Mouse (Mus musculus) stomach, postnatal 0 days (tissue): ENCODE measurements at regions not wholly inside any gene's neighbourhood (a gene's known extent, or its start where the extent isn't known, plus 50 kb on each side); places are given as distances from the start of the nearest gene placed in this dataset.

Source experiments
- CTCF ChIP-seq: IDR thresholded peaks from 2 replicates; pipeline ENCODE4 v1.5.1; 2016; ENCODE audit warnings: antibody characterized with exemption, low read depth, mild to moderate bottlenecking, moderate library complexity
- EP300 ChIP-seq: optimal IDR thresholded peaks from 2 replicates; pipeline ENCODE3; 2016; ENCODE audit warnings: antibody characterized with exemption

GRCm38 (mm10) chr10:91384372-91384771 is 203.3 kb upstream of the Tmpo start:
- no peak for TF ChIP-seq CTCF
- TF ChIP-seq EP300: no peak
